Mouse (Mus musculus): ENCODE measurements around the gene Trim71. TPM values are rescaled to one million over a fixed set of nuclear protein-coding genes. Genes with fewer than 3 reads are reported as not detected.

The Trim71 gene
- total and polyA plus RNA-seq, 2 experiments from 2014 or later, result under 0.01 TPM; not detected in 1

- H3K4me2 ChIP-seq (ENCODE audit: low read depth, low read length), result no peak overlapping the region
- no peaks in the 10 kb centered on the region for H3K27me3 ChIP-seq (ENCODE audit: control insufficient read depth, insufficient read depth, low read length)
- no peak overlapping the region for H3K9ac ChIP-seq (replicated peaks; ENCODE audit: low read depth, low read length)
- WGBS, result 3% methylated on average over 11 of the region's 11 CpGs
- H3K4me3 ChIP-seq (ENCODE audit: low read depth, low read length), result no peak overlapping the region
- no peaks in the 10 kb centered on the region for H3K36me3 ChIP-seq (replicated peaks; ENCODE audit: control insufficient read depth, insufficient read depth, low read length)
- no peaks in the 10 kb centered on the region for H3K4me1 ChIP-seq (ENCODE audit: control insufficient read depth, insufficient read depth)
- no peaks in the 10 kb centered on the region for H3K9me3 ChIP-seq (replicated peaks; ENCODE audit: control insufficient read depth, low read length)
- TF ChIP-seq CTCF (IDR thresholded peaks at IDR 0.05; ENCODE audit: low read depth) (peak; percentile 93), EP300 (IDR thresholded peaks at IDR 0.05; ENCODE audit: low read depth) (no peak)
- no peak overlapping the region for H3K27ac ChIP-seq (ENCODE audit: low read depth)
- ATAC-seq (ENCODE audit: insufficient read depth, low read depth) (peak; percentile 71), DNase-seq (ENCODE audit: low spot score) (peak; percentile 62)
Measured at GRCm38 (mm10) chr9:114498218-114498617, 66.0 kb downstream of the Trim71 start.

- no peaks in the 10 kb centered on the region for H3K9me3 ChIP-seq (replicated peaks; ENCODE audit: control insufficient read depth, low read length)
- no peak overlapping the region for H3K9ac ChIP-seq (replicated peaks; ENCODE audit: low read depth, low read length)
- no peak overlapping the region for H3K27ac ChIP-seq (ENCODE audit: low read depth)
- no peak overlapping the region for H3K4me2 ChIP-seq (ENCODE audit: low read depth, low read length)
- no peaks in the 10 kb centered on the region for H3K27me3 ChIP-seq (ENCODE audit: control insufficient read depth, insufficient read depth, low read length)
- no peaks in the 10 kb centered on the region for H3K4me1 ChIP-seq (ENCODE audit: control insufficient read depth, insufficient read depth)
- DNase-seq (ENCODE audit: low spot score), result no peak
- 71% methylated on average over 7 of the region's 7 CpGs for WGBS
- no peak for TF ChIP-seq EP300 (IDR thresholded peaks at IDR 0.05; ENCODE audit: low read depth)
- no peak overlapping the region for H3K4me3 ChIP-seq (ENCODE audit: low read depth, low read length)
- ATAC-seq (ENCODE audit: insufficient read depth, low read depth), result no peak
- H3K36me3 ChIP-seq (replicated peaks; ENCODE audit: control insufficient read depth, insufficient read depth, low read length), result no peaks in the 10 kb centered on the region
Measured at GRCm38 (mm10) chr9:114496469-114496868, 67.7 kb downstream of the Trim71 start.

GRCm38 (mm10) chr9:114487481-114488258 is 76.5 kb downstream of the Trim71 start:
- no peaks in the 10 kb centered on the region for H3K9me3 ChIP-seq (replicated peaks; ENCODE audit: control insufficient read depth, low read length)
- no peaks in the 10 kb centered on the region for H3K27me3 ChIP-seq (ENCODE audit: control insufficient read depth, insufficient read depth, low read length)
- H3K27ac ChIP-seq (ENCODE audit: low read depth), result no peak overlapping the region
- no peaks in the 10 kb centered on the region for H3K4me1 ChIP-seq (ENCODE audit: control insufficient read depth, insufficient read depth)
- TF ChIP-seq CTCF (IDR thresholded peaks at IDR 0.05; ENCODE audit: low read depth) (no peak), EP300 (IDR thresholded peaks at IDR 0.05; ENCODE audit: low read depth) (no peak)
- no peak for DNase-seq (ENCODE audit: low spot score)
- ATAC-seq (ENCODE audit: insufficient read depth, low read depth), result no peak
- WGBS, result 78% methylated on average over 23 of the region's 23 CpGs
- H3K4me3 ChIP-seq (ENCODE audit: low read depth, low read length), result no peak overlapping the region
- no peak overlapping the region for H3K9ac ChIP-seq (replicated peaks; ENCODE audit: low read depth, low read length)
- no peaks in the 10 kb centered on the region for H3K36me3 ChIP-seq (replicated peaks; ENCODE audit: control insufficient read depth, insufficient read depth, low read length)
- no peak overlapping the region for H3K4me2 ChIP-seq (ENCODE audit: low read depth, low read length)

DNA sequence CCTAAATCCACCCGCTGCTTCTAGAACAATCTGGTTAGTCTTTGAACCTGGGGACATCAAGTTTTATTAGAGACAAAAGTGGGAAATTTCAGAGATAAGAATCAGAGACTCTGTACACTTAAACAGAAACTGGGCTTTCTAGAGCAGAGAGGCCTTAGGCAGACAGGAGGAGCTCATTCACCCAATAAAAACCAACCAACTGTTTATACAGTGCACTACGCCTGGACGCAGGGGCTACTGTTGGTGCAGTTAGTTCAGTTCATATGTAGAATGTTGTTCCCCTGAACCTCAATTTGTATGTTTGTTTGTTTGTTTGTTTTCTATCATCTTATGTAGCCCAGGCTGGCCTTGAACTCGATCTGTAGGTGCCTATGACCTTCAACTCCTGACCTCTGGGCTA is 77.4 kb downstream of the Trim71 start:
- Histone ChIP-seq H3K27ac (ENCODE audit: low read depth) (no peak overlapping the region), H3K4me1 (ENCODE audit: control insufficient read depth, insufficient read depth) (no peaks in the 10 kb centered on the region), H3K9ac (replicated peaks; ENCODE audit: low read depth, low read length) (no peak overlapping the region), H3K4me3 (ENCODE audit: low read depth, low read length) (no peak overlapping the region), H3K27me3 (ENCODE audit: control insufficient read depth, insufficient read depth, low read length) (no peaks in the 10 kb centered on the region), H3K9me3 (replicated peaks; ENCODE audit: control insufficient read depth, low read length) (no peaks in the 10 kb centered on the region), H3K4me2 (ENCODE audit: low read depth, low read length) (no peak overlapping the region), H3K36me3 (replicated peaks; ENCODE audit: control insufficient read depth, insufficient read depth, low read length) (no peaks in the 10 kb centered on the region)
- ATAC-seq (ENCODE audit: insufficient read depth, low read depth) (no peak), DNase-seq (ENCODE audit: low spot score) (no peak)
- TF ChIP-seq CTCF (IDR thresholded peaks at IDR 0.05; ENCODE audit: low read depth) (no peak), EP300 (IDR thresholded peaks at IDR 0.05; ENCODE audit: low read depth) (no peak)
- 77% methylated on average over 4 of the region's 4 CpGs for WGBS

GRCm38 (mm10) chr9:114484771-114485170 is 79.4 kb downstream of the Trim71 start:
- DNase-seq (ENCODE audit: low spot score) (no peak), ATAC-seq (ENCODE audit: insufficient read depth, low read depth) (no peak)
- H3K9ac ChIP-seq (replicated peaks; ENCODE audit: low read depth, low read length), result no peak overlapping the region
- no peaks in the 10 kb centered on the region for H3K4me1 ChIP-seq (ENCODE audit: control insufficient read depth, insufficient read depth)
- H3K27me3 ChIP-seq (ENCODE audit: control insufficient read depth, insufficient read depth, low read length), result no peaks in the 10 kb centered on the region
- no peaks in the 10 kb centered on the region for H3K9me3 ChIP-seq (replicated peaks; ENCODE audit: control insufficient read depth, low read length)
- H3K4me3 ChIP-seq (ENCODE audit: low read depth, low read length), result no peak overlapping the region
- no peak overlapping the region for H3K27ac ChIP-seq (ENCODE audit: low read depth)
- no peak for TF ChIP-seq CTCF (IDR thresholded peaks at IDR 0.05; ENCODE audit: low read depth)
- no peak for TF ChIP-seq EP300 (IDR thresholded peaks at IDR 0.05; ENCODE audit: low read depth)
- no peaks in the 10 kb centered on the region for H3K36me3 ChIP-seq (replicated peaks; ENCODE audit: control insufficient read depth, insufficient read depth, low read length)
- WGBS, result 72% methylated on average over 5 of the region's 5 CpGs
- no peak overlapping the region for H3K4me2 ChIP-seq (ENCODE audit: low read depth, low read length)

DNA sequence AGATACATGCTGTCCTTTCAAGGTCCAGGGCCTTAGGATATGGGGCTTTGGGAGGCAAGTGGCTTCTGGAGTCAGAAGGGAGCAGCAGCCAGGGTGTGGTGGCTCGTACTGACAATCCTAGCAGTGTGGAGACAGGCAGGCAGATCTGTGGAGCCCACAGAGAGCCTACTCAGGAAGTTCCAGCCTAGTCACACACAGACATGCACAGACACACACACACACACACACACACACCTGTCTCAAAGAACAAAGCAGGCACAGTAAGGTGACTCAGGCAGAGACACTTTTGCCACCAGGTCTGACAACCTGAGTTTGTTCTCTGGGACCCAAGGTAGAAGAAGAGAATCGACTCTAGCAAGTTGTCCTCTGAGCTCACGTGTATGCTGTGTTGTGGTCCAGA is 83.2 kb downstream of the Trim71 start:
- H3K27me3 ChIP-seq (ENCODE audit: control insufficient read depth, insufficient read depth, low read length), result no peaks in the 10 kb centered on the region
- H3K4me3 ChIP-seq (ENCODE audit: low read depth, low read length), result no peak overlapping the region
- H3K9ac ChIP-seq (replicated peaks; ENCODE audit: low read depth, low read length), result no peak overlapping the region
- no peaks in the 10 kb centered on the region for H3K4me1 ChIP-seq (ENCODE audit: control insufficient read depth, insufficient read depth)
- H3K4me2 ChIP-seq (ENCODE audit: low read depth, low read length), result no peak overlapping the region
- TF ChIP-seq CTCF (IDR thresholded peaks at IDR 0.05; ENCODE audit: low read depth), result no peak
- TF ChIP-seq EP300 (IDR thresholded peaks at IDR 0.05; ENCODE audit: low read depth), result no peak
- no peaks in the 10 kb centered on the region for H3K36me3 ChIP-seq (replicated peaks; ENCODE audit: control insufficient read depth, insufficient read depth, low read length)
- WGBS, result 59% methylated on average over 3 of the region's 3 CpGs
- H3K9me3 ChIP-seq (replicated peaks; ENCODE audit: control insufficient read depth, low read length), result no peaks in the 10 kb centered on the region
- no peak overlapping the region for H3K27ac ChIP-seq (ENCODE audit: low read depth)
- ATAC-seq (ENCODE audit: insufficient read depth, low read depth) (no peak), DNase-seq (ENCODE audit: low spot score) (no peak)
